Mouse (Mus musculus): ENCODE measurements around the gene Cenpp.

Cenpp gene

GRCm38 (mm10) chr13:49652481-49653179, at the start of gene Cenpp, which contains the start of gene Nol8:
Cenpp (minus strand) TSS chr13:49652785.
Nol8 (plus strand) TSS chr13:49653078.
- peak; percentile 100 for DNase-seq (ENCODE audit: low read depth, low spot score)

GRCm38 (mm10) chr13:49691056-49691455, 38.5 kb upstream of the Cenpp start:
- no peak for DNase-seq (ENCODE audit: low read depth, low spot score)

- no peak for DNase-seq (ENCODE audit: low read depth, low spot score)
Measured at GRCm38 (mm10) chr13:49684266-49684665, 31.7 kb upstream of the Cenpp start.

- DNase-seq (ENCODE audit: low read depth, low spot score), result no peak
Measured at GRCm38 (mm10) chr13:49682233-49682846, 29.8 kb upstream of the Cenpp start.

GRCm38 (mm10) chr13:49681351-49682232, 29.0 kb upstream of the Cenpp start, which contains the start of gene Iars:
Iars (plus strand) TSS chr13:49682100.
- DNase-seq (ENCODE audit: low read depth, low spot score), result peak; percentile 97

GRCm38 (mm10) chr13:49677793-49678192, 25.2 kb upstream of the Cenpp start:
- no peak for DNase-seq (ENCODE audit: low read depth, low spot score)

GRCm38 (mm10) chr13:49653180-49653541, 576 bp upstream of the Cenpp start:
- DNase-seq (ENCODE audit: low read depth, low spot score), result no peak

- DNase-seq (ENCODE audit: low read depth, low spot score), result no peak
Measured at GRCm38 (mm10) chr13:49651781-49652351, 719 bp downstream of the Cenpp start.

GRCm38 (mm10) chr13:49651136-49651535, 1.4 kb downstream of the Cenpp start:
- no peak for DNase-seq (ENCODE audit: low read depth, low spot score)

- DNase-seq (ENCODE audit: low read depth, low spot score), result no peak
Measured at GRCm38 (mm10) chr13:49646019-49646418, 6.6 kb downstream of the Cenpp start.

- peak; percentile 27 for DNase-seq (ENCODE audit: low read depth, low spot score)
Measured at GRCm38 (mm10) chr13:49644731-49645529, 7.7 kb downstream of the Cenpp start.

- DNase-seq (ENCODE audit: low read depth, low spot score), result no peak
Measured at GRCm38 (mm10) chr13:49643669-49644362, 8.8 kb downstream of the Cenpp start.

GRCm38 (mm10) chr13:49642650-49643049, 9.9 kb downstream of the Cenpp start:
- no peak for DNase-seq (ENCODE audit: low read depth, low spot score)

GRCm38 (mm10) chr13:49639965-49640364, 12.6 kb downstream of the Cenpp start:
- DNase-seq (ENCODE audit: low read depth, low spot score), result no peak

- no peak for DNase-seq (ENCODE audit: low read depth, low spot score)
Measured at GRCm38 (mm10) chr13:49629076-49629475, 23.5 kb downstream of the Cenpp start.

- no peak for DNase-seq (ENCODE audit: low read depth, low spot score)
Measured at GRCm38 (mm10) chr13:49628167-49628566, 24.4 kb downstream of the Cenpp start.

- DNase-seq (ENCODE audit: low read depth, low spot score), result no peak
Measured at GRCm38 (mm10) chr13:49623216-49623615, 29.4 kb downstream of the Cenpp start.

GRCm38 (mm10) chr13:49618365-49618764, 34.2 kb downstream of the Cenpp start:
- DNase-seq (ENCODE audit: low read depth, low spot score), result no peak

- DNase-seq (ENCODE audit: low read depth, low spot score), result no peak
Measured at GRCm38 (mm10) chr13:49617021-49617420, 35.6 kb downstream of the Cenpp start.

- DNase-seq (ENCODE audit: low read depth, low spot score), result no peak
Measured at GRCm38 (mm10) chr13:49608589-49609322, 43.8 kb downstream of the Cenpp start.
